In genomic region chr4:91164280-91165121, GRCm38 (mm10) we compare ENCODE assay signal across 21 mouse cellular contexts.
DNase-seq lines count a peak whose midpoint lies in the region; ATAC-seq and TF ChIP-seq lines count a peak whose summit lies in the region.
"Had no signal": no experiment of that assay in that cellular context is flagged by ENCODE, and none has a peak within 500 bp of the region (broad histone marks: within the 10 kb centered on the region; RNA-seq: fewer than 3 reads in every experiment).

No protein-coding gene starts in this region.

- H3K9me3 ChIP-seq in forebrain, embryonic 12.5 days: no peaks in the 10 kb centered on the region
- H3K9me3 ChIP-seq in forebrain, embryonic 14.5 days (replicated peaks; ENCODE audit: control insufficient read depth, low read length): no peaks in the 10 kb centered on the region
- H3K9me3 ChIP-seq in midbrain, embryonic 11.5 days (ENCODE audit: control insufficient read depth, low read length): no peaks in the 10 kb centered on the region
- no peaks in the 10 kb centered on the region for H3K9me3 ChIP-seq in midbrain, embryonic 10.5 days (replicated peaks)
- no peaks in the 10 kb centered on the region for H3K9me3 ChIP-seq in midbrain, embryonic 13.5 days
- H3K9me3 ChIP-seq in midbrain, postnatal 0 days (ENCODE audit: low read length): no peaks in the 10 kb centered on the region
- H3K9me3 ChIP-seq: embryonic facial prominence, embryonic 10.5 days; forebrain, embryonic 15.5 days; G1E; heart, embryonic 15.5 days had no signal

- no peak for DNase-seq in forebrain, embryonic 14.5 days (ENCODE audit: low spot score)
- no peak for DNase-seq in midbrain, embryonic 11.5 days (ENCODE audit: low spot score, missing footprints)
- no peak for DNase-seq in midbrain, embryonic 10.5 days (ENCODE audit: low spot score)
- no peak for DNase-seq in midbrain, postnatal 0 days (ENCODE audit: low spot score)
- no peak for DNase-seq in adrenal gland, adult 2 months
- no peak for DNase-seq in heart, adult 18-20 months
- DNase-seq: adrenal gland, postnatal 14 days; B cell, adult 2 months; cerebellum, adult 18-20 months; cerebellum, adult 9-11 months; gastrocnemius, postnatal 36 days; heart, adult 11 months; heart, postnatal 14 days had no signal

- 0 out of 2 replicates have a peak, but pooled peaks cover 3% of the 10 kb centered on the region for H3K4me1 ChIP-seq in forebrain, embryonic 12.5 days
- H3K4me1 ChIP-seq in forebrain, embryonic 14.5 days (ENCODE audit: control insufficient read depth, insufficient read depth, low read length): no peaks in the 10 kb centered on the region
- peaks cover 3% of the 10 kb centered on the region for H3K4me1 ChIP-seq in midbrain, embryonic 11.5 days (ENCODE audit: control insufficient read depth, insufficient read depth, low read length)
- peaks cover 7% of the 10 kb centered on the region for H3K4me1 ChIP-seq in midbrain, embryonic 10.5 days
- H3K4me1 ChIP-seq in midbrain, embryonic 13.5 days (replicated peaks): peaks cover 10% of the 10 kb centered on the region
- no peaks in the 10 kb centered on the region for H3K4me1 ChIP-seq in midbrain, postnatal 0 days (ENCODE audit: insufficient read depth, low read length)
- H3K4me1 ChIP-seq: embryonic facial prominence, embryonic 10.5 days; forebrain, embryonic 15.5 days; heart, embryonic 15.5 days had no signal

- no peak overlapping the region for H3K4me3 ChIP-seq in forebrain, embryonic 12.5 days (replicated peaks)
- no peak overlapping the region for H3K4me3 ChIP-seq in forebrain, embryonic 14.5 days (ENCODE audit: low read depth, low read length)
- no peak overlapping the region for H3K4me3 ChIP-seq in midbrain, embryonic 11.5 days (ENCODE audit: low read depth, low read length)
- H3K4me3 ChIP-seq in midbrain, embryonic 10.5 days: no peak overlapping the region
- no peak overlapping the region for H3K4me3 ChIP-seq in midbrain, embryonic 13.5 days (replicated peaks)
- no peak overlapping the region for H3K4me3 ChIP-seq in midbrain, postnatal 0 days (ENCODE audit: low read depth, low read length)
- H3K4me3 ChIP-seq: embryonic facial prominence, embryonic 10.5 days; forebrain, embryonic 15.5 days; heart, embryonic 15.5 days had no signal

- H3K27ac ChIP-seq in forebrain, embryonic 12.5 days: no peak overlapping the region
- H3K27ac ChIP-seq in forebrain, embryonic 14.5 days (ENCODE audit: low read depth, low read length): no peak overlapping the region
- no peak overlapping the region for H3K27ac ChIP-seq in midbrain, embryonic 11.5 days (ENCODE audit: low read depth, low read length)
- no peak overlapping the region for H3K27ac ChIP-seq in midbrain, embryonic 10.5 days (replicated peaks)
- peak overlapping the region; percentile 56 for H3K27ac ChIP-seq in midbrain, embryonic 13.5 days
- no peak overlapping the region for H3K27ac ChIP-seq in midbrain, postnatal 0 days (ENCODE audit: low read depth, low read length)
- H3K27ac ChIP-seq: embryonic facial prominence, embryonic 10.5 days; forebrain, embryonic 15.5 days; heart, embryonic 15.5 days had no signal

- H3K27me3 ChIP-seq in forebrain, embryonic 12.5 days: no peaks in the 10 kb centered on the region
- no peaks in the 10 kb centered on the region for H3K27me3 ChIP-seq in forebrain, embryonic 14.5 days (replicated peaks; ENCODE audit: control insufficient read depth, insufficient read depth, low read length)
- no peaks in the 10 kb centered on the region for H3K27me3 ChIP-seq in midbrain, embryonic 11.5 days (ENCODE audit: control insufficient read depth, insufficient read depth, low read length)
- no peaks in the 10 kb centered on the region for H3K27me3 ChIP-seq in midbrain, embryonic 10.5 days (ENCODE audit: low read depth, poor library complexity, severe bottlenecking)
- no peaks in the 10 kb centered on the region for H3K27me3 ChIP-seq in midbrain, embryonic 13.5 days
- H3K27me3 ChIP-seq in midbrain, postnatal 0 days (ENCODE audit: insufficient read depth, low read length): no peaks in the 10 kb centered on the region
- H3K27me3 ChIP-seq: forebrain, embryonic 15.5 days; heart, embryonic 15.5 days had no signal

- no peaks in the 10 kb centered on the region for H3K36me3 ChIP-seq in forebrain, embryonic 12.5 days (replicated peaks)
- no peaks in the 10 kb centered on the region for H3K36me3 ChIP-seq in forebrain, embryonic 14.5 days (ENCODE audit: control insufficient read depth, insufficient read depth, low read length)
- H3K36me3 ChIP-seq in midbrain, embryonic 11.5 days (ENCODE audit: control insufficient read depth, insufficient read depth, low read length): no peaks in the 10 kb centered on the region
- no peaks in the 10 kb centered on the region for H3K36me3 ChIP-seq in midbrain, embryonic 10.5 days
- H3K36me3 ChIP-seq in midbrain, embryonic 13.5 days: no peaks in the 10 kb centered on the region
- H3K36me3 ChIP-seq in midbrain, postnatal 0 days (ENCODE audit: insufficient read depth, low read length): no peaks in the 10 kb centered on the region
- H3K36me3 ChIP-seq: embryonic facial prominence, embryonic 10.5 days; forebrain, embryonic 15.5 days; G1E; heart, embryonic 15.5 days had no signal

- no peak overlapping the region for H3K4me2 ChIP-seq in forebrain, embryonic 12.5 days
- H3K4me2 ChIP-seq in forebrain, embryonic 14.5 days (ENCODE audit: low read length): no peak overlapping the region
- no peak overlapping the region for H3K4me2 ChIP-seq in midbrain, embryonic 11.5 days
- H3K4me2 ChIP-seq in midbrain, embryonic 13.5 days (replicated peaks): 0 out of 2 replicates have a peak overlapping the region, but pooled peaks have one; percentile 5
- H3K4me2 ChIP-seq in midbrain, postnatal 0 days (ENCODE audit: low read depth, low read length, poor library complexity, severe bottlenecking): no peak overlapping the region; the same call in 1 of the 2 replicates
- H3K4me2 ChIP-seq: forebrain, embryonic 15.5 days; heart, embryonic 11.5 days; heart, embryonic 15.5 days had no signal

- no peak for TF ChIP-seq CTCF in midbrain, postnatal 0 days (IDR thresholded peaks at IDR 0.05)

- 0 out of 2 replicates have a peak, but pooled peaks have one; percentile 27 for ATAC-seq in forebrain, embryonic 12.5 days (ENCODE audit: low FRiP score)
- ATAC-seq in forebrain, embryonic 14.5 days: no peak; the same call in 1 of the 2 replicates
- ATAC-seq in midbrain, embryonic 11.5 days (ENCODE audit: low FRiP score): peak; percentile 40; the same call in 1 of the 2 replicates
- peak; percentile 68; the same call in 1 of the 2 replicates for ATAC-seq in midbrain, embryonic 13.5 days
- peak; percentile 44; the same call in 1 of the 2 replicates for ATAC-seq in midbrain, postnatal 0 days (ENCODE audit: low FRiP score)
- ATAC-seq: CD4-positive, CD25-positive, alpha-beta regulatory T cell, adult 4 months; forebrain, embryonic 15.5 days had no signal

- 69% methylated on average over 11 of the region's 11 CpGs for WGBS in forebrain, embryonic 12.5 days
- WGBS in forebrain, embryonic 14.5 days: 68% methylated on average over 11 of the region's 11 CpGs
- 60% methylated on average over 11 of the region's 11 CpGs for WGBS in midbrain, embryonic 11.5 days
- WGBS in midbrain, embryonic 10.5 days: 75% methylated on average over 11 of the region's 11 CpGs
- 43% methylated on average over 11 of the region's 11 CpGs for WGBS in midbrain, embryonic 13.5 days
- WGBS in midbrain, postnatal 0 days: 33% methylated on average over 11 of the region's 11 CpGs

- no peak overlapping the region for H3K9ac ChIP-seq in forebrain, embryonic 12.5 days
- no peak overlapping the region for H3K9ac ChIP-seq in forebrain, embryonic 14.5 days (ENCODE audit: low read length)
- no peak overlapping the region for H3K9ac ChIP-seq in midbrain, embryonic 11.5 days (ENCODE audit: low read length)
- H3K9ac ChIP-seq in midbrain, embryonic 13.5 days (replicated peaks): no peak overlapping the region
- no peak overlapping the region for H3K9ac ChIP-seq in midbrain, postnatal 0 days (replicated peaks; ENCODE audit: low read length, poor library complexity, severe bottlenecking)
- H3K9ac ChIP-seq: forebrain, embryonic 15.5 days; heart, embryonic 15.5 days had no signal
